Mouse (Mus musculus): ENCODE results near the gene Flvcr1.

GRCm38 (mm10) chr1:191023140-191023539 is 2.8 kb downstream of the Flvcr1 start:
- TF ChIP-seq EP300 (IDR thresholded peaks at IDR 0.05; ENCODE audit: low read depth): no peak
- TF ChIP-seq CTCF (IDR thresholded peaks at IDR 0.05; ENCODE audit: low read depth): no peak

Measured in liver, postnatal 0 days (tissue).